ENCODE assay signal across 24 mouse cellular contexts in genomic region chr10:95825651-95826050, GRCm38 (mm10). TPM values are rescaled to one million over a fixed set of nuclear protein-coding genes. Genes with fewer than 3 reads are reported as not detected.
DNase-seq lines count a peak whose midpoint lies in the region; ATAC-seq lines count a peak whose summit lies in the region.
"Had no signal": no experiment of that assay in that cellular context is flagged by ENCODE, and none has a peak within 500 bp of the region (broad histone marks: within the 10 kb centered on the region; RNA-seq: fewer than 3 reads in every experiment).

No protein-coding gene starts in this region.

- peak; percentile 68; the same call in 1 of the 2 replicates for ATAC-seq in kidney, embryonic 14.5 days (ENCODE audit: low FRiP score, low TSS enrichment)
- no peak for ATAC-seq in neural tube, embryonic 15.5 days (ENCODE audit: low FRiP score)
- ATAC-seq in erythroid progenitor cell, adult 5-6 weeks (replicated peaks; ENCODE audit: low FRiP score, poor library complexity, severe bottlenecking), result no peak
- ATAC-seq in erythroblast, adult 5-6 weeks (replicated peaks; ENCODE audit: low FRiP score, poor library complexity, severe bottlenecking), result no peak
- ATAC-seq: CD4-positive, CD25-positive, alpha-beta regulatory T cell, adult 4 months; forebrain, embryonic 13.5 days; forebrain, postnatal 0 days; hindbrain, embryonic 16.5 days; inflammation-experienced regulatory T-cells, adult 6 months had no signal

- H3K4me3 ChIP-seq in kidney, embryonic 14.5 days (ENCODE audit: low read length), result no peak overlapping the region
- no peak overlapping the region for H3K4me3 ChIP-seq in neural tube, embryonic 15.5 days (replicated peaks)
- H3K4me3 ChIP-seq: embryonic facial prominence, embryonic 12.5 days; forebrain, embryonic 13.5 days; heart, embryonic 12.5 days; hindbrain, embryonic 12.5 days had no signal

- H3K27ac ChIP-seq in kidney, embryonic 14.5 days (ENCODE audit: low read depth, low read length), result peak overlapping the region; percentile 42; the same call in 1 of the 2 replicates
- H3K27ac ChIP-seq in neural tube, embryonic 15.5 days (replicated peaks), result no peak overlapping the region
- H3K27ac ChIP-seq: embryonic facial prominence, embryonic 12.5 days; forebrain, embryonic 13.5 days; hindbrain, embryonic 12.5 days had no signal

- no peak overlapping the region for H3K4me2 ChIP-seq in kidney, embryonic 14.5 days (replicated peaks; ENCODE audit: low read depth, low read length)
- no peak overlapping the region for H3K4me2 ChIP-seq in neural tube, embryonic 15.5 days
- H3K4me2 ChIP-seq: embryonic facial prominence, embryonic 12.5 days; forebrain, embryonic 13.5 days; heart, embryonic 12.5 days; hindbrain, embryonic 12.5 days had no signal

- H3K36me3 ChIP-seq in kidney, embryonic 14.5 days (ENCODE audit: control insufficient read depth, insufficient read depth, low read length), result no peaks in the 10 kb centered on the region
- no peaks in the 10 kb centered on the region for H3K36me3 ChIP-seq in neural tube, embryonic 15.5 days
- H3K36me3 ChIP-seq: embryonic facial prominence, embryonic 12.5 days; G1E; heart, embryonic 12.5 days; hindbrain, embryonic 12.5 days had no signal

- DNase-seq in embryo, embryonic 10.5 days (ENCODE audit: low spot score), result peak; percentile 17
- no peak for DNase-seq in embryo, embryonic 10 days (ENCODE audit: low spot score)
- DNase-seq in kidney, postnatal 4 days, result no peak
- peak; percentile 30 for DNase-seq in neural tube, embryonic 10.5 days (ENCODE audit: extremely low spot score, low spot score)
- DNase-seq: adrenal gland, adult 8-10 months; adrenal gland, postnatal 36 days; B cell, adult 2 months; cerebellum, adult 2 months; cerebellum, postnatal 10 days; forebrain, postnatal 0 days; gastrocnemius, postnatal 36 days had no signal

- no peaks in the 10 kb centered on the region for H3K27me3 ChIP-seq in kidney, embryonic 14.5 days (ENCODE audit: control insufficient read depth, insufficient read depth, low read length)
- H3K27me3 ChIP-seq in neural tube, embryonic 15.5 days (replicated peaks), result no peaks in the 10 kb centered on the region
- H3K27me3 ChIP-seq: embryonic facial prominence, embryonic 12.5 days; forebrain, embryonic 13.5 days; heart, embryonic 12.5 days; hindbrain, embryonic 12.5 days had no signal

- H3K9me3 ChIP-seq in kidney, embryonic 14.5 days (ENCODE audit: control insufficient read depth, low read length), result no peaks in the 10 kb centered on the region
- no peaks in the 10 kb centered on the region for H3K9me3 ChIP-seq in neural tube, embryonic 15.5 days (replicated peaks)
- H3K9me3 ChIP-seq: embryonic facial prominence, embryonic 12.5 days; forebrain, embryonic 13.5 days; G1E; heart, embryonic 12.5 days; hindbrain, embryonic 12.5 days had no signal

- no peak overlapping the region for H3K9ac ChIP-seq in kidney, embryonic 14.5 days (ENCODE audit: low read depth, low read length)
- H3K9ac ChIP-seq in neural tube, embryonic 15.5 days (replicated peaks), result no peak overlapping the region
- H3K9ac ChIP-seq: embryonic facial prominence, embryonic 12.5 days; forebrain, embryonic 13.5 days; forebrain, postnatal 0 days; heart, embryonic 12.5 days; hindbrain, embryonic 12.5 days had no signal

- H3K4me1 ChIP-seq in kidney, embryonic 14.5 days (ENCODE audit: control insufficient read depth, insufficient read depth, low read length), result 0 out of 2 replicates have a peak, but pooled peaks cover 5% of the 10 kb centered on the region
- no peaks in the 10 kb centered on the region for H3K4me1 ChIP-seq in neural tube, embryonic 15.5 days
- H3K4me1 ChIP-seq: embryonic facial prominence, embryonic 12.5 days; forebrain, embryonic 13.5 days had no signal

- 11% methylated on average over 3 of the region's 3 CpGs for WGBS in kidney, embryonic 14.5 days
- WGBS in neural tube, embryonic 15.5 days, result 6% methylated on average over 3 of the region's 3 CpGs

RNA-seq across cellular contexts. Expression of gene Gm33543, which starts 17.1 kb away (rescaled TPM):
- not detected in 2 replicates for polyA plus RNA-seq in kidney, embryonic 14.5 days (2014; fragmentation: Nextera tagmentation; extraction: Ambion mirVana)
- not detected in 2 replicates for polyA plus RNA-seq in neural tube, embryonic 15.5 days (2015; fragmentation: Nextera tagmentation; extraction: Ambion mirVana)
- total RNA-seq in erythroid progenitor cell, adult 5-6 weeks (2015; ENCODE audit: low replicate concordance), result not detected in 2 replicates
- total RNA-seq in erythroid progenitor cell, adult 5-6 weeks (2017; ENCODE audit: low replicate concordance), result not detected in 2 replicates
- not detected in 2 replicates for total RNA-seq in erythroblast, adult 5-6 weeks (2015; ENCODE audit: low replicate concordance)
- total RNA-seq in erythroblast, adult 5-6 weeks (2017; ENCODE audit: low replicate concordance), result not detected in 2 replicates
- total RNA-seq: adrenal gland, adult 8-10 months; adrenal gland, postnatal 36 days; forebrain, postnatal 0 days had no signal
- polyA plus RNA-seq: CD4-positive, CD25-positive, alpha-beta regulatory T cell, adult 4 months; cerebellum, adult 2 months; embryonic facial prominence, embryonic 12.5 days; forebrain, embryonic 13.5 days; forebrain, postnatal 0 days; G1E; heart, embryonic 12.5 days; heart, embryonic 16.5 days; hindbrain, embryonic 12.5 days; hindbrain, embryonic 16.5 days; inflammation-experienced regulatory T-cells, adult 6 months had no signal

Comparison
In these comparisons a context has a peak if more than half of its experiments do, and no peak if none do; other contexts are left out.
1. DNase-seq: peak in embryo, embryonic 10.5 days (single experiment) and neural tube, embryonic 10.5 days (single experiment); none in embryo, embryonic 10 days (single experiment) and kidney, postnatal 4 days (0 of 2).